Mouse (Mus musculus) heart, embryonic 11.5 days (tissue): ENCODE results near the gene Skil. TPM values are rescaled to one million over a fixed set of nuclear protein-coding genes. Genes with fewer than 3 reads are reported as not detected.

Experiments
- ATAC-seq: fragments of 200-750 bp; cut with Nextera tagmentation; replicated peaks from 2 replicates; pipeline ENCODE4 v1.8.0; 2017; ENCODE audit warnings: moderate library complexity; ENCODE audit not compliant: insufficient number of reproducible peaks, low FRiP score, low TSS enrichment
- H3K27ac ChIP-seq: fragments of 300-500 bp; sonication (generic); 2 replicates; pipeline ENCODE4 v1.5.1; 2014; ENCODE audit warnings: mild to moderate bottlenecking, low read depth, low read length
- H3K27me3 ChIP-seq: fragments of 300-500 bp; sonication (generic); 2 replicates; pipeline ENCODE4 v1.6.1; 2014; ENCODE audit warnings: mild to moderate bottlenecking, low read length, mixed read lengths; ENCODE audit not compliant: control insufficient read depth, insufficient read depth
- H3K36me3 ChIP-seq: fragments of 300-500 bp; sonication (generic); 2 replicates; pipeline ENCODE4 v1.6.1; 2014; ENCODE audit warnings: mild to moderate bottlenecking, low read length, moderate library complexity, mixed read lengths; ENCODE audit not compliant: control insufficient read depth, insufficient read depth
- H3K4me1 ChIP-seq: fragments of 300-500 bp; sonication (generic); 2 replicates; pipeline ENCODE4 v1.6.1; 2014; ENCODE audit warnings: low read length; ENCODE audit not compliant: control insufficient read depth, insufficient read depth
- H3K4me2 ChIP-seq: fragments of 300-500 bp; sonication (generic); 2 replicates; pipeline ENCODE4 v1.6.1; 2014; ENCODE audit warnings: mild to moderate bottlenecking, moderate library complexity
- H3K4me3 ChIP-seq: fragments of 300-500 bp; sonication (generic); 2 replicates; pipeline ENCODE4 v1.5.1; 2014; ENCODE audit warnings: low read depth, low read length
- H3K9ac ChIP-seq: fragments of 300-500 bp; sonication (generic); 2 replicates; pipeline ENCODE4 v1.6.1; 2014; ENCODE audit warnings: mild to moderate bottlenecking, low read depth, low read length, moderate library complexity
- H3K9me3 ChIP-seq: fragments of 300-500 bp; sonication (generic); replicated peaks from 2 replicates; pipeline ENCODE4 v1.6.1; 2016; ENCODE audit warnings: low read length; ENCODE audit not compliant: control insufficient read depth
- WGBS: fragments of 180-500 bp; shearing (Covaris S2); extraction: QIAGEN DNeasy Blood & Tissue Kit; methylation state at CpG from one replicate; pipeline ENCODE4 v1.1.7; 2014; ENCODE audit not compliant: insufficient replicate concordance; 5-methylcytosine and 5-hydroxymethylcytosine counted together
- polyA plus RNA-seq: library from polyadenylated mRNA; unstranded; fragments of >200 nt; fragmentation: Nextera tagmentation; extraction: Ambion mirVana; gene quantifications from 2 replicates; pipeline ENCODE4 v1.2.1, GENCODE M21; 2014

Gene Skil
- polyA plus RNA-seq, 1 experiment from 2014 or later = 32.4 TPM

GRCm38 (mm10) chr3:31165803-31166202 lies 70.9 kb downstream of the Skil start:
- H3K9me3 ChIP-seq = no peaks in the 10 kb centered on the region
- no peak for ATAC-seq
- no peak overlapping the region for H3K4me3 ChIP-seq
- no peak overlapping the region for H3K9ac ChIP-seq
- H3K27ac ChIP-seq = no peak overlapping the region
- H3K27me3 ChIP-seq = no peaks in the 10 kb centered on the region
- no peaks in the 10 kb centered on the region for H3K4me1 ChIP-seq
- WGBS = 64% methylated on average over 3 of the region's 3 CpGs
- H3K4me2 ChIP-seq = no peak overlapping the region
- H3K36me3 ChIP-seq = no peaks in the 10 kb centered on the region

GRCm38 (mm10) chr3:31166365-31166871 lies 71.6 kb downstream of the Skil start:
- no peak for ATAC-seq
- Histone ChIP-seq H3K9me3 (no peaks in the 10 kb centered on the region), H3K4me2 (no peak overlapping the region), H3K27ac (no peak overlapping the region), H3K9ac (no peak overlapping the region), H3K36me3 (no peaks in the 10 kb centered on the region), H3K27me3 (no peaks in the 10 kb centered on the region), H3K4me3 (no peak overlapping the region), H3K4me1 (no peaks in the 10 kb centered on the region)
- WGBS = 78% methylated on average over 12 of the region's 12 CpGs

Other genes with a start within 250 kb of the Skil start
- gene Gpr160, start 239.1 kb upstream of the Skil start, polyA plus RNA-seq = 0.62 and 1.2 TPM in 2 replicates
- 5.5 and 6.7 TPM in 2 replicates for gene Phc3, start 125.6 kb upstream of the Skil start, polyA plus RNA-seq
- gene Prkci, start 99.3 kb upstream of the Skil start, polyA plus RNA-seq = 20.6 and 26.8 TPM in 2 replicates
- gene Cldn11, start 54.9 kb downstream of the Skil start, polyA plus RNA-seq = 5.2 and 6.6 TPM in 2 replicates
- 0.53 and 0.82 TPM in 2 replicates for gene Slc7a14, start 215.3 kb downstream of the Skil start, polyA plus RNA-seq